Comparison of ENCODE assay signal across 40 mouse cellular contexts in genomic region chr9:57295666-57296065, GRCm38 (mm10). TPM values are rescaled to one million over a fixed set of nuclear protein-coding genes. Genes with fewer than 3 reads are reported as not detected.
DNase-seq lines count a peak whose midpoint lies in the region; ATAC-seq lines count a peak whose summit lies in the region.
"Had no signal": no experiment of that assay in that cellular context is flagged by ENCODE, and none has a peak within 500 bp of the region (broad histone marks: within the 10 kb centered on the region; RNA-seq: fewer than 3 reads in every experiment).

No protein-coding gene starts in this region.

- peak overlapping the region; percentile 69 for H3K27ac ChIP-seq in liver, embryonic 15.5 days (replicated peaks)
- no peak overlapping the region for H3K27ac ChIP-seq in liver, embryonic 12.5 days
- no peak overlapping the region for H3K27ac ChIP-seq in stomach, embryonic 16.5 days (ENCODE audit: low read length)
- H3K27ac ChIP-seq: embryonic facial prominence, embryonic 12.5 days; forebrain, embryonic 10.5 days; forebrain, embryonic 15.5 days; hindbrain, embryonic 12.5 days; hindbrain, postnatal 0 days; left cerebral cortex, adult 2 months; lung, embryonic 15.5 days; neural tube, embryonic 12.5 days had no signal

- H3K9ac ChIP-seq in liver, embryonic 15.5 days = no peak overlapping the region
- no peak overlapping the region for H3K9ac ChIP-seq in liver, embryonic 12.5 days
- no peak overlapping the region for H3K9ac ChIP-seq in stomach, embryonic 16.5 days (ENCODE audit: low read length)
- H3K9ac ChIP-seq: embryonic facial prominence, embryonic 12.5 days; forebrain, embryonic 15.5 days; hindbrain, embryonic 12.5 days; lung, embryonic 15.5 days; neural tube, embryonic 12.5 days had no signal

- no peaks in the 10 kb centered on the region for H3K36me3 ChIP-seq in liver, embryonic 15.5 days (replicated peaks)
- no peaks in the 10 kb centered on the region for H3K36me3 ChIP-seq in liver, embryonic 12.5 days
- no peaks in the 10 kb centered on the region for H3K36me3 ChIP-seq in stomach, embryonic 16.5 days (ENCODE audit: control insufficient read depth, insufficient read depth, low read length)
- H3K36me3 ChIP-seq: embryonic facial prominence, embryonic 12.5 days; forebrain, embryonic 10.5 days; forebrain, embryonic 15.5 days; G1E; hindbrain, embryonic 12.5 days; lung, embryonic 15.5 days; neural tube, embryonic 12.5 days had no signal

- H3K4me1 ChIP-seq in liver, embryonic 15.5 days (replicated peaks) = peaks cover 58% of the 10 kb centered on the region
- peaks cover 58% of the 10 kb centered on the region for H3K4me1 ChIP-seq in liver, embryonic 12.5 days
- H3K4me1 ChIP-seq in stomach, embryonic 16.5 days (ENCODE audit: control insufficient read depth, insufficient read depth, low read length) = no peaks in the 10 kb centered on the region
- H3K4me1 ChIP-seq: embryonic facial prominence, embryonic 12.5 days; forebrain, embryonic 15.5 days; hindbrain, embryonic 12.5 days; lung, embryonic 15.5 days had no signal

- 45% methylated on average over 3 of the region's 3 CpGs for WGBS in liver, embryonic 15.5 days (ENCODE audit: insufficient replicate concordance)
- 57% methylated on average over 3 of the region's 3 CpGs for WGBS in liver, embryonic 12.5 days (ENCODE audit: insufficient replicate concordance)
- 56% methylated on average over 3 of the region's 3 CpGs for WGBS in stomach, embryonic 16.5 days

- no peaks in the 10 kb centered on the region for H3K9me3 ChIP-seq in liver, embryonic 15.5 days (replicated peaks)
- no peaks in the 10 kb centered on the region for H3K9me3 ChIP-seq in liver, embryonic 12.5 days (replicated peaks)
- H3K9me3 ChIP-seq in stomach, embryonic 16.5 days (replicated peaks; ENCODE audit: control insufficient read depth, low read length) = no peaks in the 10 kb centered on the region
- H3K9me3 ChIP-seq: embryonic facial prominence, embryonic 12.5 days; forebrain, embryonic 10.5 days; forebrain, embryonic 15.5 days; G1E; hindbrain, embryonic 12.5 days; lung, embryonic 15.5 days; neural tube, embryonic 12.5 days had no signal

- intact Hi-C loops in left cerebral cortex, postnatal 4 days (cut with DNase I) = no loop called here

- H3K4me2 ChIP-seq in liver, embryonic 15.5 days = no peak overlapping the region
- no peak overlapping the region for H3K4me2 ChIP-seq in liver, embryonic 12.5 days
- H3K4me2 ChIP-seq in stomach, embryonic 16.5 days (ENCODE audit: low read depth, low read length) = no peak overlapping the region
- H3K4me2 ChIP-seq: embryonic facial prominence, embryonic 12.5 days; forebrain, embryonic 15.5 days; heart, embryonic 11.5 days; hindbrain, embryonic 12.5 days; lung, embryonic 15.5 days; midbrain, embryonic 11.5 days; neural tube, embryonic 12.5 days had no signal

- H3K27me3 ChIP-seq in liver, embryonic 15.5 days = 0 out of 2 replicates have a peak, but pooled peaks cover 4% of the 10 kb centered on the region
- H3K27me3 ChIP-seq in liver, embryonic 12.5 days (replicated peaks) = 0 out of 2 replicates have a peak, but pooled peaks cover 4% of the 10 kb centered on the region
- H3K27me3 ChIP-seq in stomach, embryonic 16.5 days (ENCODE audit: control insufficient read depth, insufficient read depth, low read length) = no peaks in the 10 kb centered on the region
- H3K27me3 ChIP-seq: embryonic facial prominence, embryonic 12.5 days; forebrain, embryonic 15.5 days; hindbrain, embryonic 12.5 days; lung, embryonic 15.5 days; neural tube, embryonic 12.5 days; Patski had no signal

- DNase-seq in 416B (ENCODE audit: low read depth) (peak; percentile 55), adipocyte (ENCODE audit: low spot score) (peak; percentile 76)
- DNase-seq in right cerebral cortex, adult 2 months (ENCODE audit: low spot score in 2 of 2) = no peak
- DNase-seq in left cerebral cortex, postnatal 4 days = no peak
- DNase-seq: adrenal gland, postnatal 14 days; cerebellum, adult 11 months; cerebellum, adult 9-11 months; embryo, embryonic 11 days; gastrocnemius, postnatal 25 days; heart, adult 18-20 months; heart, postnatal 36 days; kidney, adult 11 months; kidney, postnatal 25 days; thymus, postnatal 14 days had no signal

- ATAC-seq in liver, embryonic 15.5 days (ENCODE audit: insufficient read depth) = no peak
- ATAC-seq in liver, embryonic 12.5 days = no peak
- ATAC-seq in stomach, embryonic 16.5 days (ENCODE audit: insufficient read depth, low FRiP score) = peak; percentile 67; the same call in 1 of the 2 replicates
- ATAC-seq: forebrain, embryonic 15.5 days; hindbrain, postnatal 0 days; midbrain, embryonic 16.5 days; Patski had no signal

- H3K4me3 ChIP-seq in liver, embryonic 15.5 days (replicated peaks) = no peak overlapping the region
- no peak overlapping the region for H3K4me3 ChIP-seq in liver, embryonic 12.5 days
- H3K4me3 ChIP-seq in stomach, embryonic 16.5 days (replicated peaks; ENCODE audit: low read length) = no peak overlapping the region
- H3K4me3 ChIP-seq: embryonic facial prominence, embryonic 12.5 days; forebrain, embryonic 10.5 days; forebrain, embryonic 15.5 days; hindbrain, embryonic 12.5 days; left cerebral cortex, adult 2 months; lung, embryonic 15.5 days; neural tube, embryonic 12.5 days had no signal

RNA-seq across cellular contexts. Expression of gene 1700017B05Rik, which starts 33.3 kb away (rescaled TPM):
- 15.4 and 17.0 TPM in 2 replicates for polyA plus RNA-seq in liver, embryonic 15.5 days (2015; fragmentation: Nextera tagmentation; extraction: Ambion mirVana)
- polyA plus RNA-seq in liver, embryonic 12.5 days (2016; fragmentation: Nextera tagmentation; extraction: Ambion mirVana) = 22.2 and 23.4 TPM in 2 replicates
- 21.7 and 23.0 TPM in 2 replicates for polyA plus RNA-seq in stomach, embryonic 16.5 days (2015; fragmentation: Nextera tagmentation; extraction: Ambion mirVana)
- 10 to 100 TPM; 10.3 to 11.3 TPM for total RNA-seq in left cerebral cortex, postnatal 4 days (2021)

RNA-seq across cellular contexts. Expression of gene Trcg1, which starts 59.3 kb away (rescaled TPM):
- polyA plus RNA-seq in liver, embryonic 15.5 days (2015; fragmentation: Nextera tagmentation; extraction: Ambion mirVana) = not detected in 2 replicates
- not detected in 2 replicates for polyA plus RNA-seq in liver, embryonic 12.5 days (2016; fragmentation: Nextera tagmentation; extraction: Ambion mirVana)
- polyA plus RNA-seq in stomach, embryonic 16.5 days (2015; fragmentation: Nextera tagmentation; extraction: Ambion mirVana) = 0.07 TPM in 1 of 2 replicates, not detected in the other
- not detected for total RNA-seq in left cerebral cortex, postnatal 4 days (2021)
- total RNA-seq: adrenal gland, postnatal 14 days; gastrocnemius, adult 18-20 months; gastrocnemius, postnatal 25 days; heart, adult 18-20 months; heart, postnatal 36 days; hindbrain, postnatal 0 days; layer of hippocampus, adult 18-20 months; layer of hippocampus, postnatal 10 days; left cerebral cortex, adult 2 months; left cerebral cortex, postnatal 36 days; megakaryocyte progenitor cell, adult 5-6 weeks had no signal
- polyA plus RNA-seq: embryonic facial prominence, embryonic 12.5 days; forebrain, embryonic 15.5 days; frontal cortex, adult 2 months; G1E; heart, embryonic 11.5 days; heart, embryonic 16.5 days; hindbrain, embryonic 12.5 days; hindbrain, postnatal 0 days; kidney, embryonic 14.5 days; limb, embryonic 14.5 days; lung, embryonic 15.5 days; midbrain, embryonic 11.5 days; midbrain, embryonic 16.5 days; neural tube, embryonic 12.5 days; Patski; urinary bladder, adult 2 months had no signal

Comparison
In these comparisons a context has a peak if more than half of its experiments do, and no peak if none do; other contexts are left out.
1. DNase-seq: peak in 416B (single experiment) and adipocyte (single experiment); none in right cerebral cortex, adult 2 months (0 of 2) and left cerebral cortex, postnatal 4 days (single experiment).